Mouse (Mus musculus) intestine, embryonic 16.5 days (tissue): ENCODE measurements around the gene Creb3l1. TPM values are rescaled to one million over a fixed set of nuclear protein-coding genes. Genes with fewer than 3 reads are reported as not detected.

Experiments
- ATAC-seq: fragments of 200-750 bp; cut with Nextera tagmentation; 2 replicates; pipeline ENCODE4 v1.8.0; 2017; ENCODE audit warnings: moderate TSS enrichment, moderate library complexity
- H3K27ac ChIP-seq: fragments of 300-500 bp; sonication (generic); 2 replicates; pipeline ENCODE4 v1.5.1; 2014; ENCODE audit warnings: mild to moderate bottlenecking, low read length
- H3K27me3 ChIP-seq: fragments of 300-500 bp; sonication (generic); replicated peaks from 2 replicates; pipeline ENCODE4 v1.6.1; 2014; ENCODE audit warnings: low read length, control low read depth, mixed read lengths; ENCODE audit not compliant: control insufficient read depth, insufficient read depth
- H3K36me3 ChIP-seq: fragments of 300-500 bp; sonication (generic); 2 replicates; pipeline ENCODE4 v1.6.1; 2014; ENCODE audit warnings: low read length, control low read depth; ENCODE audit not compliant: control insufficient read depth, insufficient read depth
- H3K4me1 ChIP-seq: fragments of 300-500 bp; sonication (generic); 2 replicates; pipeline ENCODE4 v1.6.1; 2014; ENCODE audit warnings: low read length, control low read depth, mixed read lengths; ENCODE audit not compliant: control insufficient read depth, insufficient read depth
- H3K4me2 ChIP-seq: fragments of 300-500 bp; sonication (generic); 2 replicates; pipeline ENCODE4 v1.6.1; 2014; ENCODE audit warnings: low read depth, low read length, control low read depth
- H3K4me3 ChIP-seq: fragments of 300-500 bp; sonication (generic); 2 replicates; pipeline ENCODE4 v1.5.1; 2014; ENCODE audit warnings: mild to moderate bottlenecking, low read length
- H3K9ac ChIP-seq: fragments of 300-500 bp; sonication (generic); 2 replicates; pipeline ENCODE4 v1.6.1; 2014; ENCODE audit warnings: low read depth, low read length
- H3K9me3 ChIP-seq: fragments of 300-500 bp; sonication (generic); 2 replicates; pipeline ENCODE4 v1.6.1; 2016; ENCODE audit warnings: low read length, control low read depth; ENCODE audit not compliant: control insufficient read depth
- WGBS: fragments of 180-500 bp; shearing (Covaris S2); extraction: QIAGEN DNeasy Blood & Tissue Kit; methylation state at CpG from one replicate; pipeline ENCODE4 v1.1.7; 2014; 5-methylcytosine and 5-hydroxymethylcytosine counted together
- polyA plus RNA-seq: library from polyadenylated mRNA; unstranded; fragments of >200 nt; fragmentation: Nextera tagmentation; extraction: Ambion mirVana; gene quantifications from 2 replicates; pipeline ENCODE4 v1.2.1, GENCODE M21; 2015

Creb3l1 gene
- polyA plus RNA-seq, 1 experiment from 2014 or later, result 16.6 TPM

DNA sequence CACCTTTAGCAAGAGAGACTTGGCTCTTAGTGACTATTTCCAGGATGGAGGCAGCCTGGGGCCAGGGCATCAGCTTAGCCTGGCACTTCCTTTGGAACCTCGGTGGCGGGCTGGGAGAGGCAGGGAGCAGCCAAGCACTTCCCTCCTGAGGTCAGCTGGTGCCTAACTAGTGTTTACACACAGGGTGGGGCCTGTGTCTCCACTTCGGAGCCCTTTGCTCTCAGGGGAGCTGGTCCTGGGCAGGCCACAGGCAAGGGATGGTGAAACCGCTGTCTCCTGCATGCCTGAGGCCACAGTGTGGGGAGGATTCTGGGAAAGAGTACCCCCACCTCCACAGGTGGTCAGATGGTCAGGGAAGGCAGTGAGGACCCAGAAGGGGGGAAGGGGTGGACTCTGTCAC is 23.3 kb upstream of the Creb3l1 start:
- Histone ChIP-seq H3K9ac (0 out of 2 replicates have a peak overlapping the region, but pooled peaks have one; percentile 7), H3K4me2 (no peak overlapping the region), H3K27ac (0 out of 2 replicates have a peak overlapping the region, but pooled peaks have one; percentile 20), H3K4me1 (peaks cover 12% of the 10 kb centered on the region), H3K27me3 (no peaks in the 10 kb centered on the region), H3K4me3 (no peak overlapping the region), H3K36me3 (no peaks in the 10 kb centered on the region), H3K9me3 (no peaks in the 10 kb centered on the region)
- WGBS, result 15% methylated on average over 4 of the region's 4 CpGs
- peak; percentile 96 for ATAC-seq

DNA sequence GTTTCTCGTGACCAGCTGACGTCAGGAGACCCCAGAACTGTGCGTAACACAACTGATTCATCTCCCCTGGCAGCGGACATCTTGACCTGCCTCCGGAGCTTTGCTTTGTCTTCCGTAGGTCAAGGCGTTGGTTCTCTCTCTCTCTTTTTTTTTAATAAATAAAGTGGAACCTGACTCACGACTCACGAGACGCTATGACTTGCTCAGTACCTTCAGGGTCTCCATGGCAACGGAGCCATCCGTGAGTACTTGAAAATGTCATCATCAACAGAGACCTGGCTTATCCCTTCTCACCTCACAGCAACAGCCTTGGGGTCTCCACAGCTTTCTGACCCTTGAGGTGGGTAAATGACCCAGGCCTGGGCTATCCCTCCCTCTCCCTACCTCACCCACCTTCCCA is 19.0 kb upstream of the Creb3l1 start:
- Histone ChIP-seq H3K27ac (no peak overlapping the region), H3K4me2 (no peak overlapping the region), H3K4me3 (no peak overlapping the region), H3K9ac (no peak overlapping the region), H3K9me3 (no peaks in the 10 kb centered on the region), H3K4me1 (peaks cover 10% of the 10 kb centered on the region), H3K36me3 (no peaks in the 10 kb centered on the region), H3K27me3 (no peaks in the 10 kb centered on the region)
- WGBS, result 86% methylated on average over 12 of the region's 12 CpGs
- no peak for ATAC-seq

DNA sequence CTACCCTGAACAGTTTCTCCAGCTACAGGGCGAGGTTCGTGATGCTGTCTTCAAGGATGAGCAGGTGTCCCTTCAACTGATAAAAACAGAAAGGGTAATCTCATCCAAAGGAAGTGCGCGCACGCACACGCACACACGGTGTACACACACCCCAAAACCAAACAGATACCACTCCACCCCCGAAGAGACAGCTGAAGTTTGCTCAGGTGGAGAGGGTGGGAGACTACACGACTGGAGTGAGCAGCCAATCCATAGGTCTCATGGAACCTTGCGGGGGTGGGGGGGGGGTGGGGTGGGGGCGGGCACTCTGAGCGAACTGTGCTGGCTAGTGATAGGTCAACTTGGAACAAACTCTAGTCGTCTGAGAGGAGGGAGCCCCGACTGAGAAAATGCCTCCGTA is 17.2 kb upstream of the Creb3l1 start:
- Histone ChIP-seq H3K4me3 (no peak overlapping the region), H3K9me3 (no peaks in the 10 kb centered on the region), H3K4me2 (no peak overlapping the region), H3K4me1 (no peaks in the 10 kb centered on the region), H3K27ac (no peak overlapping the region), H3K36me3 (no peaks in the 10 kb centered on the region), H3K27me3 (no peaks in the 10 kb centered on the region), H3K9ac (no peak overlapping the region)
- WGBS, result 68% methylated on average over 15 of the region's 15 CpGs
- ATAC-seq, result peak; percentile 70

DNA sequence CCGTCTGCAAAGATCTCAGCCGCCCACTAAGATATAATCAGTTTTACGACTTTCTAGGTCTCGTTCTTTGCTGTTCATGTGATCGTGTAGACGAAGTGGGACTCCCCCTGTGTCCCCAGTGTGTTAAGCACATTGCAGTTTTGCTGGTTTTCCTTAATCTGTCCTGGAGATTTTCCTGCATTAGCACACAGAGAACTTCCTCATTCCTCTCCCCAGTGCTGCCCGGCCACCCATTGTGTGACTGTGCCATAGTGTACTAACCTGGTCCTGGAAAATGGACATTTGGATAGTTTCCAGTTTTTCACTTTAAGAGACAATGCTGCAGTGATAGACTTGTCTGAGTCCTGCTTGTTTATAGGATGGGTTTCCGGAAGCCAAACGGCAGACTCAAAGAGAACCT is 10.0 kb upstream of the Creb3l1 start:
- 47% methylated on average over 9 of the region's 9 CpGs for WGBS
- no peaks in the 10 kb centered on the region for H3K27me3 ChIP-seq
- no peaks in the 10 kb centered on the region for H3K9me3 ChIP-seq
- no peak overlapping the region for H3K4me3 ChIP-seq
- H3K9ac ChIP-seq, result no peak overlapping the region
- no peaks in the 10 kb centered on the region for H3K36me3 ChIP-seq
- ATAC-seq, result peak; percentile 38; the same call in 1 of the 2 replicates
- H3K4me2 ChIP-seq, result no peak overlapping the region
- peaks cover 11% of the 10 kb centered on the region for H3K4me1 ChIP-seq
- no peak overlapping the region for H3K27ac ChIP-seq

DNA sequence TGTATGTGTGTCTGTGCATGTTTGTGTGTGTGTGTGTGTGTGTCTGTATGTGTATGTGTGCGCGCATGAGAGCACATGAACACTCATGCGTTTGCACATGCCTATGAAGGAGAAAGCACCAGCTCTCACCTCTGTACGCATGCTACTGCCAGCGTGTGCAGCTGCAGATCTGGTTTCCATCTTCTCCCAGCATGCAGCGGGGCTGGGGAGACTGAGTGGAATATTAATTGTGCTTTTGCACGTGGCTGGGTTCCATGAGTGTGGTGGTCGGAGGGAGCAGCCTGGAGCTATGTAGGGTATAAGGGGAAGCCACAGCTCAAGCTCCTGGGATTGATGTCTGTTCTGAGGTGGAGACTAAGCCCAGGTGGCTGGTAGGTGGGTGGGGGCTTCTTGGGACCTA is 6.3 kb upstream of the Creb3l1 start:
- H3K27ac ChIP-seq, result no peak overlapping the region
- H3K9ac ChIP-seq, result no peak overlapping the region
- no peaks in the 10 kb centered on the region for H3K36me3 ChIP-seq
- H3K27me3 ChIP-seq, result no peaks in the 10 kb centered on the region
- peaks cover 11% of the 10 kb centered on the region for H3K4me1 ChIP-seq
- WGBS, result 68% methylated on average over 8 of the region's 8 CpGs
- no peaks in the 10 kb centered on the region for H3K9me3 ChIP-seq
- no peak overlapping the region for H3K4me3 ChIP-seq
- no peak for ATAC-seq
- no peak overlapping the region for H3K4me2 ChIP-seq

DNA sequence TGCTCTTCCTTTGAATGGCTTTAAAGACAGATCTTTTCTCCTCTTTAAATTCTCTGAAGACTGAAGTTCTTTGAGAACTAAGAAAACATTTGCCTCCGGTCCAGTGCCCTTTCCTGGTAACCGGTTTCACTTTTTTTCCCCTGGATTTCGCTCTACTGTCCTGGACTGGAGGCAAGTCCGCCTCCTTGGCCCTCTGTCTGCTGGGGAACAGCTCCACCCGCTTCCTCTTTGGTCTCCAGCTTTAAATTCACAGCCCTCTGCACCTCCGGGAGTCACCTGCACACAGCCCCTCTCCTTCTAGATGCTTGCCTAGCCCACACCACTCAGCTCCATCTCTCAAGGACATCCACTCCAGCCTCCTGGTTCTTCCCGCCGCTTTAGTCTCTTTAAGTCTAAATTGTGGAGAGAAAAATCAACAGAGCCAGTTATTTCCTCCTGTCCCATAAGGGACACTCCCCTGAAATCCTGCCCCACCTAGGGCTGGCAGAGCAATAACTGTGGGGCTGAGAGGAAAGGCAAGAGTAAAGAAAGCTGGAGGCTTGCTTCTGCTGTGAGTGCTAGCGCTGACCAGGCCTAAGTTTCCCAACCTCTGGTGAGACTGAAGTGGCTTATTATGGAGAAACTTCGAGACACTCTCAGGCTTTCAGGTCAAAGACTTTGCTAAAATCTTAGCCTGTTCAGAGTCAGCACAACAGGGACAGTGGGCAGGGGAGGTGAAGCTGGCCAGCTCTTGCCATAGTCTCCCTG is 5.3 kb upstream of the Creb3l1 start:
- peak overlapping the region; percentile 39; the same call in 1 of the 2 replicates for H3K27ac ChIP-seq
- H3K4me1 ChIP-seq, result peaks cover 11% of the 10 kb centered on the region
- peak; percentile 52; the same call in 1 of the 2 replicates for ATAC-seq
- 60% methylated on average over 10 of the region's 10 CpGs for WGBS
- no peaks in the 10 kb centered on the region for H3K9me3 ChIP-seq
- H3K4me3 ChIP-seq, result no peak overlapping the region
- H3K9ac ChIP-seq, result no peak overlapping the region
- H3K36me3 ChIP-seq, result no peaks in the 10 kb centered on the region
- no peaks in the 10 kb centered on the region for H3K27me3 ChIP-seq
- H3K4me2 ChIP-seq, result no peak overlapping the region

DNA sequence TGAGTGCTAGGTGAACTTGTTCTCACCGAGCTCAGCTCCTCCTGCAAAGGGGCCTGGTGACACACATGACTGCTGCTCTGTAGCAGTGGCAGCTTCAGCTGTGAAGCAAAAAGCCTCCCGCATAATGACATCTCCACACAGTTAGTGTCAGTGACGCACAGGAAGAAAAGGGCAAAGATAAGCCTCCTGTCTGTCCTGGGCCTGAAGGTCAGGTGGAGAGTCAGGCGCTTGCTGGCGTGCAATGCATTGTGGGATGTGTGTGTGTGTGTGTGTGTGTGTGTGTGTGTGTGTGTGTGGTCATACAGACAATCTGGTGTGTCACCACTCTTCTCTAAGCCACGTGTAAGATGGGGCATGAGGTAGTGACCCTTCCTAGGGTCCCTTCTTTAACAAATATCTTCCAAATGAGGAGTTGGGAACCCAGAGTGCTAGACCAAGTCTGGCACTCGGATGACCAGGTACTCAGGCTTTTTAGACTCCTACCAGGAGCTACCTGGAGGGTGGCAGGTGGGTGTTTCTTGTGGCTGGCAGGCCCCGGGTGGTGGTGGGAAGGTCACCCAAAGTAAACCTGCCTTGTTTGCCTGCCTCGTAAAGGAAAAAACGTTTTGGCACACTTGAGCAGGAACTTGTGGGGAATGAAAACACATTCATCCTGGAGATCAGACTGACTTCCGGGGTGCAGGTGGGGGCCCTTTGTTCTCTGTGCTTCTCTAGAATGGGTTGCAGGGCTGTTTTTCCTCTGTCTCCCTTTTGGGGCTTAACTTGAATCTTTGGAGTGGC is 3.7 kb upstream of the Creb3l1 start:
- Histone ChIP-seq H3K4me2 (no peak overlapping the region), H3K9me3 (no peaks in the 10 kb centered on the region), H3K4me1 (peaks cover 12% of the 10 kb centered on the region), H3K9ac (no peak overlapping the region), H3K4me3 (no peak overlapping the region), H3K27ac (no peak overlapping the region), H3K36me3 (no peaks in the 10 kb centered on the region), H3K27me3 (no peaks in the 10 kb centered on the region)
- ATAC-seq, result no peak
- WGBS, result 60% methylated on average over 11 of the region's 11 CpGs

DNA sequence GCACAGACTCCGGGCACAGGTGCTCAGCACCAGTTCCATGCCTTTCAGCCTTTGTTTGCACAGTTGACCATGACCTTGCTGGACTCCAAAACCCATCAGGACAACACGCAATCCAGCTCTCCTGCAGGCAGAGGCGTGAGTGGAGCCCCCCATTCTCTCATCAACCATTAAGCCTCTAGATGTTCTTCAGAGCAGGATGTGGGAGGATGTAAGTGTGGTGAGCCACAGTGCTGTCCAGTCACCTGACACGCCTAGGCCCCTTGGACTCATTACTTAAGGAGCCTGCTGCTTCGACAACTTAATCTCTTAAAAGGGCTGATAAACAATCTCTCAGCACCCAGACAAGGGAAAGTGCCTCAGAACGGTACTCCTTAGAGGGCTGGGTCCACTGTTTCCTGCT is 1.7 kb upstream of the Creb3l1 start:
- no peak for ATAC-seq
- H3K27me3 ChIP-seq, result no peaks in the 10 kb centered on the region
- no peak overlapping the region for H3K4me3 ChIP-seq
- H3K36me3 ChIP-seq, result no peaks in the 10 kb centered on the region
- H3K9ac ChIP-seq, result no peak overlapping the region
- peaks cover 16% of the 10 kb centered on the region for H3K4me1 ChIP-seq
- WGBS, result 66% methylated on average over 6 of the region's 6 CpGs
- no peak overlapping the region for H3K27ac ChIP-seq
- H3K9me3 ChIP-seq, result no peaks in the 10 kb centered on the region
- H3K4me2 ChIP-seq, result no peak overlapping the region

DNA sequence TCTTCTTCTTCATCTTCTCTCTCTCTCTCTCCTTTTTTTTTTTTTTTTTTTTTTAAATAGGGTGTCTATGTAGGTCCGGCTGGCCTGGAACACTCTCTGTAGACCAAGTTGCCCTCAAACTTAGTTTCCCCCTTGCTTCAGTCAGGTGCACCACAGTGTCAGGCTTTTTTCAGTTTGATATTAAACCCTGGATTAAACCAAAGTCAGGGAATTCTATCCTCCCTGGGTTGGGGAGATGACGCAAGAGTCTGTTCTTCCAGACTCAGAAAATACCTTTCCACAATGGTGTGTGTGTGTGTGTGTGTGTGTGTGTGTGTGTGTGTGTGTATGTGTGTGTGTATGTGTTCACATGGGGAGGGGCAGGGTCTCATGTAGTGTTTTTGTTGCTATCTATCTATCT is 900 bp upstream of the Creb3l1 start:
- ATAC-seq, result no peak
- no peak overlapping the region for H3K27ac ChIP-seq
- H3K27me3 ChIP-seq, result no peaks in the 10 kb centered on the region
- H3K9ac ChIP-seq, result no peak overlapping the region
- no peaks in the 10 kb centered on the region for H3K9me3 ChIP-seq
- H3K4me3 ChIP-seq, result no peak overlapping the region
- H3K36me3 ChIP-seq, result no peaks in the 10 kb centered on the region
- H3K4me2 ChIP-seq, result no peak overlapping the region
- H3K4me1 ChIP-seq, result peaks cover 19% of the 10 kb centered on the region
- WGBS, result 90% methylated on average over 2 of the region's 2 CpGs
